Mouse (Mus musculus) stomach, postnatal 0 days (tissue): Measurements from ENCODE around the gene Olfr164.

Experiments used
- CTCF ChIP-seq: IDR thresholded peaks from 2 replicates; pipeline ENCODE4 v1.5.1; 2016; ENCODE audit warnings: antibody characterized with exemption, low read depth, mild to moderate bottlenecking, moderate library complexity
- EP300 ChIP-seq: optimal IDR thresholded peaks from 2 replicates; pipeline ENCODE3; 2016; ENCODE audit warnings: antibody characterized with exemption

DNA sequence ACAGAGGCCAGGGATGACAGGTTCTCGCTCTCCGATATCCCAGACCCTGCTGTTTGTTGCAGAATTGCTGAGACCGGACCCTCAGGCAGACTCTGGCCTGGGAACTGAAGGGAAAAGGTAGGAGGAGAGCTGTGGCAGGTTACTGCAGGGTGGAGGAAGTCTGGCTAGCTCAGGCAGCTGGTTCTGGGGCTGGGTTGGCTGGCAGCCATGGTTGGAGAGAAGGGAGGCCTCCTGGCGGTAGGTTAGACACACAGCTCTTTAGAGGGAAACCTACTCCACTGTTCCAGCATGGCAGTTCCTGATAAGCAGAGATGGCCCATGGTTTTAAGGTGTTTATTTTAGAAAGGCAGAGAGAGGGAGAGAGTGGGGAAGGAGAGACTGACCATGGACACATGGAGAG is 77.1 kb downstream of the Olfr164 start:
- TF ChIP-seq CTCF, result no peak
- TF ChIP-seq EP300, result no peak
